Mouse (Mus musculus) small intestine, adult 2 months (tissue): ENCODE data around the gene Gm20931. TPM values are rescaled to one million over a fixed set of nuclear protein-coding genes. Genes with fewer than 3 reads are reported as not detected.
"Not testable (repeated sequence)": the region's sequence is repeated elsewhere in the genome, so short reads cannot be mapped to it uniquely, and the experiment has no call there.

Experiments used
- H3K27ac ChIP-seq: fragments of 200-500 bp; 2 replicates; pipeline ENCODE4 v1.5.1; 2012; ENCODE audit warnings: low read depth, low read length, control low read depth, inconsistent platforms; ENCODE audit not compliant: insufficient read depth
- H3K27me3 ChIP-seq: fragments of 200-500 bp; 2 replicates; pipeline ENCODE4 v1.6.1; 2012; ENCODE audit warnings: mild to moderate bottlenecking, moderate library complexity, low read length, inconsistent platforms; ENCODE audit not compliant: control insufficient read depth, insufficient read depth
- H3K36me3 ChIP-seq: fragments of 200-500 bp; 2 replicates; pipeline ENCODE4 v1.6.1; 2012; ENCODE audit warnings: mild to moderate bottlenecking, low read length, control low read depth, inconsistent platforms; ENCODE audit not compliant: control insufficient read depth, insufficient read depth
- H3K4me1 ChIP-seq: fragments of 200-500 bp; 2 replicates; pipeline ENCODE4 v1.6.1; 2012; ENCODE audit warnings: low read length, inconsistent platforms, mixed read lengths; ENCODE audit not compliant: control insufficient read depth, insufficient read depth, insufficient read length
- H3K4me3 ChIP-seq: fragments of 200-500 bp; 2 replicates; pipeline ENCODE4 v1.5.1; 2012; ENCODE audit warnings: low read depth, mild to moderate bottlenecking, control low read depth, inconsistent platforms, low read length, moderate library complexity
- WGBS: fragments of 180-500 bp; shearing (Covaris S2); methylation state at CpG from one replicate; pipeline ENCODE4 v1.1.7; 2018; 5-methylcytosine and 5-hydroxymethylcytosine counted together
- polyA plus RNA-seq: library from polyadenylated mRNA; depleted of rRNA; stranded (reverse); fragments of >200 nt; gene quantifications from 2 replicates; pipeline ENCODE4 v1.2.3, GENCODE M21; 2012; rRNA removed

Gene Gm20931
- polyA plus RNA-seq: not detected in 2 replicates

DNA sequence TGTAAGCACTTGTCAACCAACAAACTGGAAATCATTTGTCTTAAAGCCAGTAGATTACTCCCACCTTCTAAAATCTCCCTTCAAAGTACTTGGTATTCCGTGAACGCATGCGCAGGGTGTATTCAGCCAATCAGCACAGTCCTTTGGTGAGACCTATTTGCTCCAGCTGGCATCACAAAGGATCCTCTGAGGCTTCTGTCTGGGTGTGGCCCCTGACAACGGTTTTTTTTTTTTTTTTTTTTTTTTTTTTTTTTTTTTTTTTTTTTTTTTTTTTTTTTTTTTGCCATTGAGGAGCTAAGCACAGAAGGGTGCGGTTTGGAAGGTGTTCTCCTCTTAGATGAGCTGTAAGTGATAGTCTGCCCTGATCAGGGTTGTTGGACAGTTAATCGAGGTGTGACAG, at the start of gene Gm20931:
Gene Gm20931, plus strand, starts transcription at position 301 of the 400 bp plus-strand sequence.
- H3K36me3 ChIP-seq, H3K4me3 ChIP-seq, H3K27me3 ChIP-seq, H3K4me1 ChIP-seq, H3K27ac ChIP-seq: not testable (repeated sequence)
- no CpG with 5 or more reads among the region's 6 CpGs for WGBS
